Mouse (Mus musculus) ES-E14 (cell line): ENCODE results near the gene Ift22. TPM values are rescaled to one million over a fixed set of nuclear protein-coding genes. Genes with fewer than 3 reads are reported as not detected.

Experiments
- DNase-seq: peaks from one replicate; pipeline ENCODE4 v3.0.0-alpha.2; 2013; ENCODE audit warnings: low read depth, low spot score
- H3K27ac ChIP-seq: 2 replicates; pipeline ENCODE4 v1.5.1; 2012; ENCODE audit warnings: low read depth, mild to moderate bottlenecking, low read length, moderate library complexity, mixed read lengths; ENCODE audit not compliant: poor library complexity, insufficient read depth, severe bottlenecking
- H3K36me3 ChIP-seq: 2 replicates; pipeline ENCODE4 v1.6.1; 2012; ENCODE audit warnings: mild to moderate bottlenecking, low read length, moderate library complexity, mixed read lengths; ENCODE audit not compliant: control insufficient read depth, poor library complexity, insufficient read depth, severe bottlenecking
- H3K4me1 ChIP-seq, 2 experiments: fragments of 150-350 bp in 1 of 2; sonication (generic) in 1 of 2; 2 replicates each; pipeline ENCODE4 v1.6.1; 2012; ENCODE audit warnings: low read length in 2 of 2, mild to moderate bottlenecking in 1 of 2, mixed read lengths in 1 of 2; ENCODE audit not compliant: control insufficient read depth in 2 of 2, insufficient read depth in 2 of 2, poor library complexity in 1 of 2
- H3K4me3 ChIP-seq, 2 experiments: fragments of 150-350 bp in 1 of 2; sonication (generic) in 1 of 2; 2 replicates each; pipeline ENCODE4 v1.5.1; 2012; ENCODE audit warnings: low read length in 2 of 2, low read depth in 1 of 2, mild to moderate bottlenecking in 1 of 2, mixed read lengths in 1 of 2; ENCODE audit not compliant: insufficient read depth in 1 of 2, poor library complexity in 1 of 2, severe bottlenecking in 1 of 2
- H3K9ac ChIP-seq: 2 replicates; pipeline ENCODE4 v1.6.1; 2012; ENCODE audit warnings: low read depth, mild to moderate bottlenecking, low read length, mixed read lengths; ENCODE audit not compliant: poor library complexity, insufficient read depth, severe bottlenecking
- H3K9me3 ChIP-seq: fragments of 150-350 bp; sonication (generic); 2 replicates; pipeline ENCODE4 v1.6.1; 2012; ENCODE audit warnings: low read depth, mild to moderate bottlenecking, low read length; ENCODE audit not compliant: control insufficient read depth, insufficient read depth
- CHD2 ChIP-seq: IDR thresholded peaks from 2 replicates; pipeline ENCODE4 v1.6.1; 2014; ENCODE audit warnings: mild to moderate bottlenecking, low read depth, low read length, inconsistent platforms
- HCFC1 ChIP-seq: IDR thresholded peaks from 2 replicates; pipeline ENCODE4 v1.6.1; 2012; ENCODE audit warnings: low read length, inconsistent platforms, borderline replicate concordance; ENCODE audit not compliant: insufficient read depth
- MAFK ChIP-seq: IDR thresholded peaks from 2 replicates; pipeline ENCODE4 v1.6.1; 2014; ENCODE audit warnings: mild to moderate bottlenecking, low read depth, low read length, inconsistent platforms; ENCODE audit not compliant: insufficient read depth
- ZC3H11A ChIP-seq: IDR thresholded peaks from 2 replicates; pipeline ENCODE4 v1.6.1; 2012; ENCODE audit warnings: low read depth, mild to moderate bottlenecking, inconsistent platforms, low read length, borderline replicate concordance
- ZNF384 ChIP-seq: IDR thresholded peaks from 2 replicates; pipeline ENCODE4 v1.6.1; 2012; ENCODE audit warnings: low read depth, low read length, inconsistent platforms
- in situ Hi-C, 2 experiments: fragments of 600-800 bp; cut with MboI; formaldehyde crosslinking; loops; one replicate each; pipeline ENCODE4 v1.15.1; 2025; ENCODE audit warnings: low sequenced_read_pairs in 2 of 2, inconsistent platforms in 1 of 2; ENCODE audit not compliant: unreplicated experiment in 2 of 2
- total RNA-seq: library from RNA; depleted of rRNA; stranded (reverse); fragments of 300-350 nt; gene quantifications from 2 replicates; pipeline ENCODE4 v1.2.3, GENCODE M21; 2012

Gene Ift22
- total RNA-seq, 1 experiment: 18.3 TPM

DNA sequence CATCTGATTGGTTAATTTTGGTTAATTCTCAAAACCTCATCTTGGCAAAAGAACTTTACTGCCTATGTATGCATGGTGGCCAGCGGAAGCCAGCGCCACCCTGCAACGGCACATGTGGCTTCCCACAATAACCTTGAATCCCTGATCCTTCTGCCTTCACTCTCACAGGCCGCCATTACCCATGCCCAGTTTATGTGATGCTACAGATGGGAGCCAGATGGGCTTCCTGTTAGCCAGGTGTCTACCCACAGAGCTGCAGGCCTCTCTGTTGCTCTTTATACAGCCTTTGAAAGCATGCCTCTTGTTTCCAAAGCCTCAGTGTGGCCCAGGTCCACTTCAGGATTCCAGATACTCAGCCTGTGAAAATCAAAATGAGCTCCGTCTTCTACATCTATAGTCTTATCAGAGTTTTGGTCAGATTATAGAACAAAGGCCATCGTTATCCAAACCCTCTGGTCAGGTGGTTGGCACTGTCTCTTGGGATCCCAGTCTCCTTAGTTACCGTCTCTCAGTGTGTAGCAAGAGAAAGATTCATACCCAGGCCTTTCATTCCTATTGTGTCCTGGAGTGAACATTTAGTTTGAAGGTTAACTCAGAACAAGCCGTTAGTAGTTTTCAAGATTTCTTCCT is 9.8 kb downstream of the Ift22 start:
- Histone ChIP-seq H3K9me3 (no peaks in the 10 kb centered on the region), H3K27ac (no peak overlapping the region), H3K36me3 (peaks cover 9% of the 10 kb centered on the region), H3K4me3 (no peak overlapping the region), H3K4me1 (peaks cover 0 to 10% of the 10 kb centered on the region in 2 experiments; a peak in 2 of 4 replicates), H3K9ac (no peak overlapping the region)
- DNase-seq: no peak
- in situ Hi-C loops: no loop called here
- no peak for TF ChIP-seq ZC3H11A
- TF ChIP-seq ZNF384: no peak
- TF ChIP-seq CHD2: no peak
- no peak for TF ChIP-seq HCFC1
- TF ChIP-seq MAFK: no peak

DNA sequence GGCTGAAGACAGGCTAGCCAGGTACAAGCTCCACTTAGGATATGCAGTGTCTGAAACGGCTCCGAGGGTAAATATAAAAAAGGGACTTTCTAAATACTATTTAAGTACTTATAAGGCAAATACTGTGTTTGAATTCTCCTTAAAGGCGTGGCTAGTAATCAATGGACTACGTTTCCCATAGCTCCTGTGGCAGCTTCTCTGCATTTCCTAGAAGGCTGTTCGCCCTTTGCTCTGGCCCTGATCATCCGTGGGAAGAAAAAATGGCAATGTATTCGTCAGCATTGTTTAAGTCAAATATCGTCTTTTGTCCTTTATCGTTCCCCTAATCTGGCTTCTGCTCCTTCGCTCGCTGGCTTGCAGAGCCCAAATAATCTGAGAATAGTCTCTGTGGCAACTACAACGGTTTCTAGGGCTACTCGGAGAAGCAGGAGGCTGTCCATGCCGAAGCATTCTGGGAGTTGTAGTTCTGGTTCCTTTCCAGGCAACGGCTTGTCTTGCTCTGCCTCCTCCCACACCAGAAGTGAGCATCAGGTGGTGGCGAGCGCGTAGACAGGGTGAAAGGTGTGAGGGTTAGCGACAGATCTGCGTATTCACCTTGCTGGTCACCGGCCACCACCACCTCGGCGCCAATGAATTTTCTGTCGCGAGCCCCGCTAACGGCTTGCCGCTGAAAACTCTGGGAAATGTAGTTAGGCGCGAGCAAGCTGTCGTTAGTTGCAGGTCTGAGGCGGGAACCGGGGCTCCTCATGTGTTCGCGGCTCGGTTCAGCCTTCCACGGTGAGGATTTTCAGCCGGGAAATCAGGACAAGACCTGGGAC is 10.9 kb downstream of the Ift22 start:
- Histone ChIP-seq H3K9me3 (no peaks in the 10 kb centered on the region), H3K9ac (peak overlapping the region; percentile 56), H3K4me3 (peak overlapping the region; percentile 69 to 86), H3K27ac (peak overlapping the region; percentile 20), H3K4me1 (peaks cover 1 to 16% of the 10 kb centered on the region in 2 experiments; a peak in 2 of 4 replicates), H3K36me3 (peaks cover 14% of the 10 kb centered on the region; the same call in 1 of the 2 replicates)
- TF ChIP-seq CHD2: peak; percentile 55
- no peak for TF ChIP-seq ZC3H11A
- peak; percentile 95 for TF ChIP-seq HCFC1
- in situ Hi-C loops: no loop called here
- peak; percentile 72 for DNase-seq

DNA sequence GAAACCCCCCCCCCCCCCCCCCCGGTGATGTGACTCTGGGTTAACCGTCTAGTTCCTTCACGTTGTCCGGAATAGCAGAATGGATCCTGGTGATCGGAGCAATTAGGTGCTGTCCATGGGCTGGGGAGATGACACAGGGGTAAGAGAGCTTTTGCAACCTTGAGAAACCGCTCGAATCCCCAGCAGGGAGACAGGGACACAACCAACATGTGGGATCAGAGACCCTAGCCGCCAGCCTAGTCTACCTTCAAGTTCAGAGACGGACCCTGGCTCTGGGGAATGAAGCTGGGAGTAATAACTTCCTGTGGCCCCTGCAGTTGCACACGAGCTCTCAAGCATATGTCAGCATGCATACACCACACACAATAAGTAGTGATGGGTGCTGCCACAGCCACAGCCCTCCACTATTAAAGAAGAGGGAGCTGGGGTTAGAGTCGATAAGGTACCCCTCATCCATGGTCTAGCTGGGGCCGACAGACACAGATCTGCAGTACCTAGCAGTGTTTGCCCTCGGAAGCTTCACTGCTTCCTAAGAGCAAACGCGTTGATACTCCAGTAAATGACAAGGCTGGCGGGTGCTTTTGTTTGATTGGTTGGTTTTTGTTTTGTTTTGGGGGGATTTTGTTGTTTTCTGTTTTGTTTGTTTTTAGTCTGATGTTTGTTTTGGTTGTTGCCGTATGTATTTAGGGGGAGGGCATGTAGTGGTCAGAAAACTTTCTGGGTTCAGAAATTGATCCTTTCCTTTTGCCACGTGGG is 11.8 kb downstream of the Ift22 start:
- Histone ChIP-seq H3K36me3 (peaks cover 18% of the 10 kb centered on the region), H3K4me1 (peaks cover 1 to 16% of the 10 kb centered on the region in 2 experiments; a peak in 2 of 4 replicates), H3K4me3 (peak overlapping the region; percentile 69 to 86), H3K9ac (peak overlapping the region; percentile 56), H3K27ac (no peak overlapping the region; the same call in 1 of the 2 replicates), H3K9me3 (no peaks in the 10 kb centered on the region)
- in situ Hi-C loops: loop anchor here in 1 of 2 experiments (10.0 kb wide), 1 partner anchor 195 kb away; the partner anchor contains the start of gene Trim56
- no peak for DNase-seq
- TF ChIP-seq MAFK (no peak), ZC3H11A (no peak), ZNF384 (no peak), CHD2 (no peak), HCFC1 (no peak)

DNA sequence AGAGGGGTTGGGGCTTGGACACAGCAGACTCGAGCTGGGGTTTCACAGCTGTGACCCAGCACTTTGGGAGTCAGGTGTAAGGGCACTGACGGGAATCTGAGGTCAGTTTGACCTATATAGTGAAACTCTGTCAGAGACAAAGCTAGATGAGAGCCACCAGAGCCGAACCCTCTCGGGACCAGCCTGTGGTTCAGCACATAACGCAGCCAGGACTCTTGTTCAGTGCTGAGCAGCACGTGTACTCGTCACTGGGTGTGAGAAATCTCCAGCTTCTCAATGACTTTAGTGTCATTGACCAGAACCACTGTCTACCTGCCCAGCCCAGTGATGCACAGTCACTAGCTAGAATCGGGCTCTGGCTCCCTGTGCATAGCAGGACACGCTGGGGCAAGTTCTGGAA is 14.9 kb downstream of the Ift22 start:
- in situ Hi-C loops: loop anchor here in 1 of 2 experiments (10.0 kb wide), 1 partner anchor 192 kb away; the partner anchor contains the start of gene Trim56
- DNase-seq: no peak
- Histone ChIP-seq H3K4me3 (no peak overlapping the region), H3K4me1 (peaks cover 1 to 16% of the 10 kb centered on the region in 2 experiments; a peak in 2 of 4 replicates), H3K27ac (no peak overlapping the region), H3K36me3 (peaks cover 31% of the 10 kb centered on the region), H3K9ac (peak overlapping the region; percentile 39; the same call in 1 of the 2 replicates), H3K9me3 (no peaks in the 10 kb centered on the region)
- no peak for TF ChIP-seq MAFK
- no peak for TF ChIP-seq ZNF384
- TF ChIP-seq HCFC1: no peak
